Mouse (Mus musculus) midbrain, embryonic 10.5 days (tissue): ENCODE results near the gene Hist3h2a. TPM values are rescaled to one million over a fixed set of nuclear protein-coding genes. Genes with fewer than 3 reads are reported as not detected.
A peak's percentile ranks its signal among the peaks of the same experiment; 100 is the strongest.

Experiments used
- DNase-seq: peaks from one replicate; pipeline ENCODE4 v3.0.0-alpha.2; 2017; ENCODE audit warnings: low spot score
- H3K27ac ChIP-seq: fragments of 300-500 bp; sonication (generic); replicated peaks from 2 replicates; pipeline ENCODE4 v1.5.1; 2016; ENCODE audit warnings: mild to moderate bottlenecking
- H3K27me3 ChIP-seq: fragments of 300-500 bp; sonication (generic); 2 replicates; pipeline ENCODE4 v1.6.1; 2016; ENCODE audit warnings: low read depth, mild to moderate bottlenecking; ENCODE audit not compliant: poor library complexity, severe bottlenecking
- H3K36me3 ChIP-seq: fragments of 300-500 bp; sonication (generic); 2 replicates; pipeline ENCODE4 v1.6.1; 2016; ENCODE audit warnings: mild to moderate bottlenecking, moderate library complexity
- H3K4me1 ChIP-seq: fragments of 300-500 bp; sonication (generic); 2 replicates; pipeline ENCODE4 v1.6.1; 2016
- H3K4me3 ChIP-seq: fragments of 300-500 bp; sonication (generic); 2 replicates; pipeline ENCODE4 v1.5.1; 2016; ENCODE audit warnings: mild to moderate bottlenecking, moderate library complexity
- H3K9me3 ChIP-seq: fragments of 300-500 bp; sonication (generic); replicated peaks from 2 replicates; pipeline ENCODE4 v1.6.1; 2016; ENCODE audit warnings: mild to moderate bottlenecking
- WGBS: fragments of 180-500 bp; shearing (Covaris S2); methylation state at CpG from one replicate; pipeline ENCODE4 v1.1.7; 2016; 5-methylcytosine and 5-hydroxymethylcytosine counted together
- polyA plus RNA-seq: library from polyadenylated mRNA; unstranded; fragments of >200 nt; fragmentation: Nextera tagmentation; extraction: Ambion mirVana; gene quantifications from 2 replicates; pipeline ENCODE4 v1.2.1, GENCODE M21; 2016

The Hist3h2a gene
- polyA plus RNA-seq, 1 experiment from 2014 or later = 20.4 TPM

- WGBS = 81% methylated on average over 4 of the region's 4 CpGs
- Histone ChIP-seq H3K27me3 (no peaks in the 10 kb centered on the region), H3K4me3 (no peak overlapping the region), H3K4me1 (peaks cover 10% of the 10 kb centered on the region), H3K9me3 (no peaks in the 10 kb centered on the region), H3K36me3 (peaks cover 33% of the 10 kb centered on the region), H3K27ac (0 out of 2 replicates have a peak overlapping the region, but pooled peaks have one; percentile 23)
- no peak for DNase-seq
Measured at GRCm38 (mm10) chr11:58929055-58929454, 25.4 kb upstream of the Hist3h2a start.

- H3K4me1 ChIP-seq = peaks cover 10% of the 10 kb centered on the region
- no peaks in the 10 kb centered on the region for H3K9me3 ChIP-seq
- peaks cover 38% of the 10 kb centered on the region for H3K36me3 ChIP-seq
- H3K27ac ChIP-seq = no peak overlapping the region
- no peak overlapping the region for H3K4me3 ChIP-seq
- WGBS = 65% methylated on average over 3 of the region's 3 CpGs
- H3K27me3 ChIP-seq = no peaks in the 10 kb centered on the region
- no peak for DNase-seq
Measured at GRCm38 (mm10) chr11:58929641-58930040, 24.8 kb upstream of the Hist3h2a start.

GRCm38 (mm10) chr11:58930254-58930653 is 24.2 kb upstream of the Hist3h2a start:
- Histone ChIP-seq H3K9me3 (no peaks in the 10 kb centered on the region), H3K27me3 (no peaks in the 10 kb centered on the region), H3K36me3 (peaks cover 44% of the 10 kb centered on the region), H3K27ac (no peak overlapping the region), H3K4me1 (peaks cover 10% of the 10 kb centered on the region), H3K4me3 (no peak overlapping the region)
- WGBS = 86% methylated on average over 3 of the region's 3 CpGs
- DNase-seq = no peak

- Histone ChIP-seq H3K36me3 (peaks cover 57% of the 10 kb centered on the region), H3K27ac (no peak overlapping the region), H3K4me3 (no peak overlapping the region), H3K27me3 (no peaks in the 10 kb centered on the region), H3K4me1 (peaks cover 16% of the 10 kb centered on the region), H3K9me3 (no peaks in the 10 kb centered on the region)
- WGBS = 88% methylated on average over 4 of the region's 4 CpGs
- no peak for DNase-seq
Measured at GRCm38 (mm10) chr11:58931576-58931975, 22.9 kb upstream of the Hist3h2a start.

DNA sequence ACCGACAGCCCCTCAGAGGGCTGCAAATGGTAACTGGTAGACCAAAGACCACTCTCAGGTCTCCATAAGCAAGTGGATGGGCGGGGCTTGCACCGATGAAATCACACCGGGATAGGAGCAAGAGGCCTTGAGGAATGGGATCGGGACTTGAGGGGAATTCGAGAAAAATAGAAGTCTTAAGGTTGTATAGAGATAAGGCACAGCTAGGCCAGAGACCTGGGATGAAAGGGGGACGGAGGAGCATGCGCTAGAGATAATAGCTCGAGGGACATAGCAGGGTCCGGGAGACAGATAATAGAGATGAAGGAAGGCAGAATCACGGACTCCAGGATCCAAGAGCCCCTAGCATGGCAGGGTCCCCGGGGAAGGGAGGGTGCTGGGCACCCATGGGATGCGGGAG is 16.6 kb upstream of the Hist3h2a start:
- DNase-seq = peak; percentile 36
- H3K4me3 ChIP-seq = peak overlapping the region; percentile 98
- peaks cover 29% of the 10 kb centered on the region for H3K4me1 ChIP-seq
- H3K27me3 ChIP-seq = no peaks in the 10 kb centered on the region
- H3K27ac ChIP-seq = peak overlapping the region; percentile 96
- no peaks in the 10 kb centered on the region for H3K9me3 ChIP-seq
- 1% methylated on average over 13 of the region's 13 CpGs for WGBS
- peaks cover 42% of the 10 kb centered on the region for H3K36me3 ChIP-seq

DNA sequence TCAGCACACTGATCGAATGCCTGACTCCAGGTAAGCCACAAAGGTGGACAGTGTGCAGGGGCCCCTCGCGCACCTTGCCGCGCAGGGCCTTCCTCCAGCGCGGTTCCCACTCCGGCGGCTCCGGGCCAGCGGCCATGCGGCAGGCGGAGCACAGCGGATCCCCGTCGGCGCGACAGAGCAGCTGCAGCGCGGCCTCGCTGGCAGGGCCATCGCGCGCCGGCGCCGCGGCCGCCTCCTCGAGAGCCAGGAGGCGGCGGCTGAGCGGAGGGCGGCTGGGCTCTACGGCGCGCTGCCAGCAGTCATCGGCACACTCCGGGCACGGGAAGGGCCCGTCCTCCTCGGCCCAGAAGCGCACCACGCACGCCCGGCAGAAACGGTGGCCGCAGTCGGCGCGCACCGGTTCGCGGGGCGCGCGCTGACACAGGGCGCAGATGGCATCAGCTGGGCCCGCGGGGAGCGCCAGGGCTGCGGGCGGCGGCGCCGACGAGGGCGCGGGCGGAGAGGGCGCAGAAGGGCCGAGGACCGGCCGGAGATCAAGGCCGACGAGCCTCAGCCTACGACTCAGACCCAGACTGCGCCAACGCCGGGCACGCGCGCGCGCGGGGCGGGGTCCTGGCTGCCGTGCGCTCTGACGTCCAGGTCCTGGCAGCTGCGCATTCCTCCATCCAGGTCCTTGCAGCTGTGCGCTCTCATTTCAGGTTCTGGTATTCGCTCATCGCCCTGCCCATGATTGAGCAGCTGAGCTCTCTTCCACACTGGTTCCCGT is 16.0 kb upstream of the Hist3h2a start, which contains the start of gene Rnf187:
Gene Rnf187 (minus strand): TSS at position 595 of the 766 bp plus-strand sequence.
- WGBS = under 1% methylated on average over 95 of the region's 95 CpGs
- Histone ChIP-seq H3K4me1 (peaks cover 30% of the 10 kb centered on the region), H3K27ac (peak within 1 kb of the TSS; percentile 96), H3K27me3 (no peaks in the 10 kb centered on the region), H3K36me3 (peaks cover 36% of the 10 kb centered on the region), H3K4me3 (peak within 1 kb of the TSS; percentile 98), H3K9me3 (no peaks in the 10 kb centered on the region)
- peak; percentile 92 for DNase-seq

DNA sequence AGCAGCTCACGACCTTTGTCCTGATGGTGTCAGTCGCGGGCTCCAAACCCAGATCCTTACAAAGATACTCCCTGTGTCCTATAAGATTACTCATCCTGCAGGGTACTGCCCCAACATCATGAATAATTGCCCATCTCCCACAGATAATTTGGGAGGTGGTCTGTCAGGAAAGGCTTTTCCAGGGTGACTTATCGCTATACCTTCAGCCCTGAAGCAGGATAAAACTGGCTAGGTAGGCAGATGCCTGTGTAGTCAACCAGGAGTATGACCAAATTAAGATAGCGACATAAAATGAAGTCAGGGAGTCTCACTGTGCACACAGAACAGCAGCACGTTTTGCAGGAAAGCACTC is 15.4 kb upstream of the Hist3h2a start:
- Histone ChIP-seq H3K36me3 (peaks cover 31% of the 10 kb centered on the region), H3K27me3 (0 out of 2 replicates have a peak, but pooled peaks cover 3% of the 10 kb centered on the region), H3K27ac (peak overlapping the region; percentile 96), H3K9me3 (no peaks in the 10 kb centered on the region), H3K4me1 (peaks cover 36% of the 10 kb centered on the region), H3K4me3 (peak overlapping the region; percentile 98)
- DNase-seq = no peak
- WGBS = 21% methylated on average over 6 of the region's 6 CpGs

DNA sequence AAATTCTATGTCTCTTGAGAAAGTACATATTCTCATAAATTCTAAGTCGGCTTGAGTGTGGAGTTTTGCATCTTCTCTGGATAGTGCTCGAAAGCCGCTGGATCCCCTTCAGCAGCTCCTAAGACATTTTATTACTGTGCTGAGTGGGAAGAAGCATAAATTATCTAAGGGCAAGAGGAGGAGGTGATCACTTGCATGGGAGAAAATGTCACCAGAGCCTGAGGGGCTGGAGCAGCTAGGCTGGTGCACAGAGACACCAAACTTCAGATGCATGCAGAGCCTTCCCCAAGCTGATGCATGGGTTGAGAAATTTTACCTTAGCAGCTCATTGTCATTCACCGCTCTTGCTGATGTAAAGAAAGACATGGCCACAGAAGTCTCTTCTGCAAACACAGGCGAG is 10.3 kb upstream of the Hist3h2a start:
- peaks cover 24% of the 10 kb centered on the region for H3K4me1 ChIP-seq
- WGBS = 87% methylated on average over 5 of the region's 5 CpGs
- no peak for DNase-seq
- no peaks in the 10 kb centered on the region for H3K9me3 ChIP-seq
- no peaks in the 10 kb centered on the region for H3K36me3 ChIP-seq
- peaks cover 27% of the 10 kb centered on the region for H3K27me3 ChIP-seq
- H3K27ac ChIP-seq = no peak overlapping the region
- H3K4me3 ChIP-seq = no peak overlapping the region

GRCm38 (mm10) chr11:58947306-58947705 is 7.2 kb upstream of the Hist3h2a start:
- peak overlapping the region; percentile 96; the same call in 1 of the 2 replicates for H3K27ac ChIP-seq
- 84% methylated on average over 3 of the region's 3 CpGs for WGBS
- H3K9me3 ChIP-seq = no peaks in the 10 kb centered on the region
- H3K27me3 ChIP-seq = peaks cover 42% of the 10 kb centered on the region
- peaks cover 38% of the 10 kb centered on the region for H3K4me1 ChIP-seq
- no peak for DNase-seq
- H3K4me3 ChIP-seq = no peak overlapping the region; the same call in 1 of the 2 replicates
- no peaks in the 10 kb centered on the region for H3K36me3 ChIP-seq

DNA sequence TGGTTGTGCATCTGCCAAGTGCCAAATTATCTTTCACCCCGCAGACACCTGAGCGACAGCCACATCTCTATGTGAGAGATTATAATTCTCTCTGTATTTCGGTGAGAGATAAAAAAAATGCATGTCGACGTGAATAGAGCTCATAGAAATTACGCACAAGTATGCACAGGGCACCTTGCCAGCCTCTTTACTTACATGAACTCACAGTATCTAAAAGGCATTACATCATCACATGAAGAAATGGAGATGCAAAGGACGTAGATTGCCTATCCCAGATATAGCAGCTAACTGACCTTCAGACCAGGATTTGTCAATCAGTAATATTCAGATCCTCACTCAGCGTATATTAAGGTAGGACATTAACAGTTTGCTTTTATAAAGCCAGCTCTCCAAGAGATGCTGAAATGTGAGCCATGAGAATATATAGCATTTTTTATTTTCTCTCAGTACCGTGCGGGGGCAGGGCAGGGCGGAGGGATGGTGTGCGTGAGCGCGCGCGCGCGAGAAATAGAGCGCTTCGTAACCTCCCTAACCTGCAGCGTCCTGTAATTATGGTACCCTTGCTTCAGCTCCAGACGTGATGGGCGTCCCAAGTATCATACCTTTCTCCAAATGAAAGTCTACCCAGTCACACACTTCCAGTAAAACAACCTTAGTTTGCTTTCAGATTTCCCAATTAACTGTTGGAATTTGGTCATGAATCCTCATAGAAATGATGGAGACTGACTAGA is 6.5 kb upstream of the Hist3h2a start:
- DNase-seq = no peak
- peaks cover 41% of the 10 kb centered on the region for H3K4me1 ChIP-seq
- H3K9me3 ChIP-seq = no peaks in the 10 kb centered on the region
- H3K27me3 ChIP-seq = peaks cover 42% of the 10 kb centered on the region
- no peaks in the 10 kb centered on the region for H3K36me3 ChIP-seq
- WGBS = 22% methylated on average over 23 of the region's 23 CpGs
- H3K27ac ChIP-seq = peak overlapping the region; percentile 96
- peak overlapping the region; percentile 73 for H3K4me3 ChIP-seq

- Histone ChIP-seq H3K9me3 (no peaks in the 10 kb centered on the region), H3K27me3 (peaks cover 41% of the 10 kb centered on the region), H3K4me1 (peaks cover 46% of the 10 kb centered on the region), H3K36me3 (no peaks in the 10 kb centered on the region), H3K4me3 (peak within 1 kb of the TSS; percentile 73), H3K27ac (peak within 1 kb of the TSS; percentile 96)
- under 1% methylated on average over 48 of the region's 48 CpGs for WGBS
- peak; percentile 77 for DNase-seq
Measured at GRCm38 (mm10) chr11:58948542-58949479, 5.7 kb upstream of the Hist3h2a start, which contains the start of gene Hist3h2ba. Hist3h2ba (plus strand) TSS chr11:58948920.
